Mouse (Mus musculus) kidney, postnatal 0 days (tissue): ENCODE data around the gene Fars2. TPM values are rescaled to one million over a fixed set of nuclear protein-coding genes. Genes with fewer than 3 reads are reported as not detected.

Experiments used
- ATAC-seq: fragments of 200-750 bp; cut with Nextera tagmentation; replicated peaks from 2 replicates; pipeline ENCODE4 v1.8.0; 2017; ENCODE audit warnings: low read depth, moderate number of reproducible peaks, moderate TSS enrichment, moderate library complexity; ENCODE audit not compliant: low FRiP score
- DNase-seq: peaks from one replicate; pipeline ENCODE4 v3.0.0-alpha.2; 2016; ENCODE audit warnings: low spot score
- H3K27ac ChIP-seq: fragments of 300-500 bp; sonication (generic); 2 replicates; pipeline ENCODE4 v1.5.1; 2014; ENCODE audit warnings: mild to moderate bottlenecking
- H3K27me3 ChIP-seq: fragments of 300-500 bp; sonication (generic); 2 replicates; pipeline ENCODE4 v1.6.1; 2014; ENCODE audit warnings: low read length, mixed read lengths; ENCODE audit not compliant: insufficient read depth
- H3K36me3 ChIP-seq: fragments of 300-500 bp; sonication (generic); 2 replicates; pipeline ENCODE4 v1.6.1; 2014; ENCODE audit warnings: low read length, mixed read lengths; ENCODE audit not compliant: insufficient read depth
- H3K4me1 ChIP-seq: fragments of 300-500 bp; sonication (generic); replicated peaks from 2 replicates; pipeline ENCODE4 v1.6.1; 2014; ENCODE audit warnings: antibody characterized with exemption, low read length, mixed read lengths; ENCODE audit not compliant: insufficient read depth
- H3K4me2 ChIP-seq: fragments of 300-500 bp; sonication (generic); 2 replicates; pipeline ENCODE4 v1.6.1; 2014; ENCODE audit warnings: mild to moderate bottlenecking, low read length, moderate library complexity, mixed read lengths
- H3K4me3 ChIP-seq: fragments of 300-500 bp; sonication (generic); replicated peaks from 2 replicates; pipeline ENCODE4 v1.5.1; 2014; ENCODE audit warnings: low read depth, low read length
- H3K9ac ChIP-seq: fragments of 300-500 bp; sonication (generic); 2 replicates; pipeline ENCODE4 v1.6.1; 2014; ENCODE audit warnings: low read depth, low read length
- H3K9me3 ChIP-seq: fragments of 300-500 bp; sonication (generic); replicated peaks from 2 replicates; pipeline ENCODE4 v1.6.1; 2016; ENCODE audit warnings: low read length, inconsistent platforms, mixed read lengths
- CTCF ChIP-seq: IDR thresholded peaks from 2 replicates; pipeline ENCODE4 v1.5.1; 2016; ENCODE audit warnings: antibody characterized with exemption, low read depth, mild to moderate bottlenecking, moderate library complexity
- WGBS: fragments of 180-500 bp; shearing (Covaris S2); extraction: QIAGEN DNeasy Blood & Tissue Kit; methylation state at CpG from one replicate; pipeline ENCODE4 v1.1.7; 2014; 5-methylcytosine and 5-hydroxymethylcytosine counted together
- polyA plus RNA-seq: library from polyadenylated mRNA; unstranded; fragments of >200 nt; fragmentation: Nextera tagmentation; extraction: Ambion mirVana; gene quantifications from 2 replicates; pipeline ENCODE4 v1.2.1, GENCODE M21; 2015

Fars2 gene
- polyA plus RNA-seq, 1 experiment from 2014 or later = 54.7 TPM

- Histone ChIP-seq H3K27me3 (no peaks in the 10 kb centered on the region), H3K4me1 (no peaks in the 10 kb centered on the region), H3K36me3 (no peaks in the 10 kb centered on the region), H3K27ac (no peak overlapping the region), H3K9me3 (no peaks in the 10 kb centered on the region), H3K4me3 (no peak overlapping the region), H3K4me2 (no peak overlapping the region), H3K9ac (no peak overlapping the region)
- DNase-seq = no peak
- WGBS = 66% methylated on average over 2 of the region's 2 CpGs
- no peak for ATAC-seq
- no peak for TF ChIP-seq CTCF
Measured at GRCm38 (mm10) chr13:36510161-36510560, 392.9 kb downstream of the Fars2 start.

GRCm38 (mm10) chr13:36513126-36513525, 395.9 kb downstream of the Fars2 start:
- Histone ChIP-seq H3K9ac (no peak overlapping the region), H3K36me3 (no peaks in the 10 kb centered on the region), H3K27me3 (no peaks in the 10 kb centered on the region), H3K4me1 (no peaks in the 10 kb centered on the region), H3K9me3 (no peaks in the 10 kb centered on the region), H3K4me3 (no peak overlapping the region), H3K27ac (no peak overlapping the region), H3K4me2 (no peak overlapping the region)
- no peak for ATAC-seq
- no peak for DNase-seq
- TF ChIP-seq CTCF = no peak
- 87% methylated on average over 1 of the region's 1 CpGs for WGBS

GRCm38 (mm10) chr13:36518144-36518571, 400.9 kb downstream of the Fars2 start:
- H3K36me3 ChIP-seq = no peaks in the 10 kb centered on the region
- 23% methylated on average over 9 of the region's 9 CpGs for WGBS
- H3K4me1 ChIP-seq = no peaks in the 10 kb centered on the region
- no peak overlapping the region for H3K27ac ChIP-seq
- ATAC-seq (no peak; the same call in 1 of the 2 replicates), DNase-seq (peak; percentile 52)
- no peaks in the 10 kb centered on the region for H3K27me3 ChIP-seq
- H3K4me2 ChIP-seq = no peak overlapping the region
- no peak overlapping the region for H3K4me3 ChIP-seq
- no peak overlapping the region for H3K9ac ChIP-seq
- TF ChIP-seq CTCF = no peak
- H3K9me3 ChIP-seq = no peaks in the 10 kb centered on the region

GRCm38 (mm10) chr13:36527761-36528160, 410.5 kb downstream of the Fars2 start:
- no peak for ATAC-seq
- no peak overlapping the region for H3K9ac ChIP-seq

GRCm38 (mm10) chr13:36528223-36528895, 411.1 kb downstream of the Fars2 start:
- H3K4me3 ChIP-seq = no peak overlapping the region
- no peaks in the 10 kb centered on the region for H3K36me3 ChIP-seq
- no peak for TF ChIP-seq CTCF
- ATAC-seq (no peak), DNase-seq (peak; percentile 21)
- WGBS = 38% methylated on average over 8 of the region's 8 CpGs
- H3K4me2 ChIP-seq = no peak overlapping the region
- no peaks in the 10 kb centered on the region for H3K9me3 ChIP-seq
- H3K4me1 ChIP-seq = no peaks in the 10 kb centered on the region
- H3K27ac ChIP-seq = no peak overlapping the region
- no peak overlapping the region for H3K9ac ChIP-seq
- no peaks in the 10 kb centered on the region for H3K27me3 ChIP-seq

More at GRCm38 (mm10) chr13:36527761-36528160, 410.5 kb downstream of the Fars2 start:
- no peak overlapping the region for H3K4me3 ChIP-seq
- no peaks in the 10 kb centered on the region for H3K27me3 ChIP-seq
- 94% methylated on average over 4 of the region's 4 CpGs for WGBS
- H3K4me1 ChIP-seq = no peaks in the 10 kb centered on the region
- H3K36me3 ChIP-seq = no peaks in the 10 kb centered on the region
- DNase-seq = no peak
- H3K27ac ChIP-seq = no peak overlapping the region
- H3K4me2 ChIP-seq = no peak overlapping the region
- H3K9me3 ChIP-seq = no peaks in the 10 kb centered on the region
- TF ChIP-seq CTCF = no peak

- DNase-seq = peak; percentile 15
- TF ChIP-seq CTCF = no peak
- WGBS = 55% methylated on average over 5 of the region's 5 CpGs
Measured at GRCm38 (mm10) chr13:36529467-36530039, 412.3 kb downstream of the Fars2 start.

More at GRCm38 (mm10) chr13:36529467-36530039, 412.3 kb downstream of the Fars2 start:
- Histone ChIP-seq H3K36me3 (no peaks in the 10 kb centered on the region), H3K27me3 (no peaks in the 10 kb centered on the region), H3K4me3 (no peak overlapping the region), H3K9me3 (no peaks in the 10 kb centered on the region), H3K4me2 (no peak overlapping the region), H3K4me1 (no peaks in the 10 kb centered on the region), H3K27ac (no peak overlapping the region), H3K9ac (no peak overlapping the region)
- ATAC-seq = no peak
